Mouse (Mus musculus) heart, postnatal 4 days (tissue): ENCODE data around the gene Pum1. TPM values are rescaled to one million over a fixed set of nuclear protein-coding genes. Genes with fewer than 3 reads are reported as not detected.
"Not testable (repeated sequence)": the region's sequence is repeated elsewhere in the genome, so short reads cannot be mapped to it uniquely, and the experiment has no call there.

Experiments
- DNase-seq: peaks from one replicate; pipeline ENCODE4 v3.0.0; 2021
- total RNA-seq, 2 experiments: library from RNA; stranded (reverse); gene quantifications; 2 replicates each; pipeline ENCODE4 v1.2.3; 2021

Gene Pum1
- total RNA-seq = 10 to 100 TPM; 64.1 to 67.2 TPM

- peak; percentile 90 for DNase-seq
These were observed at the start of gene Pum1 for GRCm38 (mm10) chr4:130662979-130663725. Gene Pum1, plus strand, starts transcription at chr4:130663321.

- peak; percentile 34 for DNase-seq
These were observed 33.7 kb upstream of the Pum1 start for GRCm38 (mm10) chr4:130629391-130629790.

- no peak for DNase-seq
These were observed 32.8 kb upstream of the Pum1 start for GRCm38 (mm10) chr4:130630232-130630847.

- not testable (repeated sequence) for DNase-seq
These were observed 28.0 kb upstream of the Pum1 start for GRCm38 (mm10) chr4:130635076-130635475.

GRCm38 (mm10) chr4:130636761-130637160 is 26.4 kb upstream of the Pum1 start:
- DNase-seq = no peak

GRCm38 (mm10) chr4:130637488-130638422 is 25.4 kb upstream of the Pum1 start:
- no peak for DNase-seq

GRCm38 (mm10) chr4:130640031-130640717 is 22.9 kb upstream of the Pum1 start:
- DNase-seq = no peak

GRCm38 (mm10) chr4:130642468-130642867 is 20.7 kb upstream of the Pum1 start:
- DNase-seq = no peak

GRCm38 (mm10) chr4:130645426-130645825 is 17.7 kb upstream of the Pum1 start:
- no peak for DNase-seq

- no peak for DNase-seq
These were observed 11.8 kb upstream of the Pum1 start for GRCm38 (mm10) chr4:130651286-130651685.

GRCm38 (mm10) chr4:130652546-130652945 is 10.6 kb upstream of the Pum1 start:
- DNase-seq = no peak

GRCm38 (mm10) chr4:130657820-130658565 is 5.1 kb upstream of the Pum1 start:
- DNase-seq = no peak

GRCm38 (mm10) chr4:130659470-130659869 is 3.7 kb upstream of the Pum1 start:
- no peak for DNase-seq

- DNase-seq = no peak
These were observed 3.0 kb upstream of the Pum1 start for GRCm38 (mm10) chr4:130660106-130660505.

- DNase-seq = no peak
These were observed 2.0 kb upstream of the Pum1 start for GRCm38 (mm10) chr4:130661151-130661550.

- not testable (repeated sequence) for DNase-seq
These were observed 816 bp upstream of the Pum1 start for GRCm38 (mm10) chr4:130662305-130662704.

GRCm38 (mm10) chr4:130663810-130664401 is 785 bp downstream of the Pum1 start:
- DNase-seq = peak; percentile 54

- no peak for DNase-seq
These were observed 1.4 kb downstream of the Pum1 start for GRCm38 (mm10) chr4:130664414-130665029.

GRCm38 (mm10) chr4:130665176-130665575 is 2.1 kb downstream of the Pum1 start:
- no peak for DNase-seq

- no peak for DNase-seq
These were observed 4.6 kb downstream of the Pum1 start for GRCm38 (mm10) chr4:130667686-130668085.

GRCm38 (mm10) chr4:130668541-130668940 is 5.4 kb downstream of the Pum1 start:
- no peak for DNase-seq
